Mouse (Mus musculus): ENCODE data around the gene Kiz. TPM values are rescaled to one million over a fixed set of nuclear protein-coding genes. Genes with fewer than 3 reads are reported as not detected.
A peak's percentile ranks its signal among the peaks of the same experiment; 100 is the strongest.

Kiz gene
- polyA plus RNA-seq, 1 experiment from 2014 or later: 23.9 TPM

- WGBS: 89% methylated on average over 7 of the region's 7 CpGs
- Histone ChIP-seq H3K9me3 (no peaks in the 10 kb centered on the region), H3K4me3 (no peak overlapping the region), H3K27me3 (ENCODE audit: insufficient read depth, poor library complexity, severe bottlenecking) (no peaks in the 10 kb centered on the region), H3K27ac (no peak overlapping the region), H3K36me3 (no peaks in the 10 kb centered on the region), H3K4me1 (replicated peaks) (no peaks in the 10 kb centered on the region)
- DNase-seq (ENCODE audit: low spot score): no peak
These were observed 18.3 kb downstream of the Kiz start for GRCm38 (mm10) chr2:146873881-146874441.

GRCm38 (mm10) chr2:146877423-146878098, 21.9 kb downstream of the Kiz start:
- WGBS: 74% methylated on average over 1 of the region's 1 CpGs
- DNase-seq (ENCODE audit: low spot score): no peak
- Histone ChIP-seq H3K27me3 (ENCODE audit: insufficient read depth, poor library complexity, severe bottlenecking) (no peaks in the 10 kb centered on the region), H3K4me1 (replicated peaks) (no peaks in the 10 kb centered on the region), H3K4me3 (no peak overlapping the region), H3K36me3 (no peaks in the 10 kb centered on the region), H3K27ac (no peak overlapping the region), H3K9me3 (no peaks in the 10 kb centered on the region)

- Histone ChIP-seq H3K27ac (no peak overlapping the region), H3K9me3 (no peaks in the 10 kb centered on the region), H3K4me1 (replicated peaks) (no peaks in the 10 kb centered on the region), H3K36me3 (no peaks in the 10 kb centered on the region), H3K4me3 (no peak overlapping the region), H3K27me3 (ENCODE audit: insufficient read depth, poor library complexity, severe bottlenecking) (no peaks in the 10 kb centered on the region)
- 93% methylated on average over 4 of the region's 4 CpGs for WGBS
- DNase-seq (ENCODE audit: low spot score): no peak
These were observed 26.0 kb downstream of the Kiz start for GRCm38 (mm10) chr2:146881623-146882022.

GRCm38 (mm10) chr2:146884291-146884855, 28.7 kb downstream of the Kiz start:
- H3K9me3 ChIP-seq: no peaks in the 10 kb centered on the region
- H3K4me1 ChIP-seq (replicated peaks): no peaks in the 10 kb centered on the region
- H3K36me3 ChIP-seq: peaks cover 5% of the 10 kb centered on the region
- no peaks in the 10 kb centered on the region for H3K27me3 ChIP-seq (ENCODE audit: insufficient read depth, poor library complexity, severe bottlenecking)
- H3K27ac ChIP-seq: no peak overlapping the region
- 74% methylated on average over 8 of the region's 8 CpGs for WGBS
- no peak for DNase-seq (ENCODE audit: low spot score)
- H3K4me3 ChIP-seq: no peak overlapping the region

- no peak overlapping the region for H3K4me3 ChIP-seq
- no peak for DNase-seq (ENCODE audit: low spot score)
- H3K4me1 ChIP-seq (replicated peaks): no peaks in the 10 kb centered on the region
- no peaks in the 10 kb centered on the region for H3K27me3 ChIP-seq (ENCODE audit: insufficient read depth, poor library complexity, severe bottlenecking)
- no peaks in the 10 kb centered on the region for H3K9me3 ChIP-seq
- peaks cover 21% of the 10 kb centered on the region for H3K36me3 ChIP-seq
- 93% methylated on average over 4 of the region's 4 CpGs for WGBS
- H3K27ac ChIP-seq: no peak overlapping the region
These were observed 33.2 kb downstream of the Kiz start for GRCm38 (mm10) chr2:146888786-146889414.

GRCm38 (mm10) chr2:146898977-146899376, 43.3 kb downstream of the Kiz start:
- no peak overlapping the region for H3K27ac ChIP-seq
- no peaks in the 10 kb centered on the region for H3K4me1 ChIP-seq (replicated peaks)
- H3K27me3 ChIP-seq (ENCODE audit: insufficient read depth, poor library complexity, severe bottlenecking): no peaks in the 10 kb centered on the region
- H3K36me3 ChIP-seq: no peaks in the 10 kb centered on the region
- no peak for DNase-seq (ENCODE audit: low spot score)
- H3K9me3 ChIP-seq: no peaks in the 10 kb centered on the region
- H3K4me3 ChIP-seq: no peak overlapping the region

- H3K9me3 ChIP-seq: no peaks in the 10 kb centered on the region
- no peak overlapping the region for H3K4me3 ChIP-seq
- peaks cover 12% of the 10 kb centered on the region for H3K4me1 ChIP-seq (replicated peaks)
- no peak for DNase-seq (ENCODE audit: low spot score)
- H3K27me3 ChIP-seq (ENCODE audit: insufficient read depth, poor library complexity, severe bottlenecking): peaks cover 24% of the 10 kb centered on the region
- H3K36me3 ChIP-seq: no peaks in the 10 kb centered on the region
- no peak overlapping the region for H3K27ac ChIP-seq
- 89% methylated on average over 3 of the region's 3 CpGs for WGBS
These were observed 60.4 kb downstream of the Kiz start for GRCm38 (mm10) chr2:146916085-146916484.

GRCm38 (mm10) chr2:146917770-146918169, 62.1 kb downstream of the Kiz start:
- 81% methylated on average over 3 of the region's 3 CpGs for WGBS
- Histone ChIP-seq H3K36me3 (no peaks in the 10 kb centered on the region), H3K27me3 (ENCODE audit: insufficient read depth, poor library complexity, severe bottlenecking) (peaks cover 30% of the 10 kb centered on the region), H3K9me3 (no peaks in the 10 kb centered on the region), H3K27ac (no peak overlapping the region), H3K4me3 (no peak overlapping the region), H3K4me1 (replicated peaks) (peaks cover 18% of the 10 kb centered on the region)
- no peak for DNase-seq (ENCODE audit: low spot score)

GRCm38 (mm10) chr2:146920375-146921160, 64.9 kb downstream of the Kiz start:
- Histone ChIP-seq H3K27me3 (ENCODE audit: insufficient read depth, poor library complexity, severe bottlenecking) (peaks cover 39% of the 10 kb centered on the region), H3K27ac (peak overlapping the region; percentile 53), H3K4me3 (no peak overlapping the region), H3K36me3 (no peaks in the 10 kb centered on the region), H3K9me3 (no peaks in the 10 kb centered on the region), H3K4me1 (replicated peaks) (peaks cover 22% of the 10 kb centered on the region)
- 8% methylated on average over 8 of the region's 8 CpGs for WGBS
- DNase-seq (ENCODE audit: low spot score): peak; percentile 52

- no peak for DNase-seq (ENCODE audit: low spot score)
- peaks cover 18% of the 10 kb centered on the region for H3K4me1 ChIP-seq (replicated peaks)
- 93% methylated on average over 1 of the region's 1 CpGs for WGBS
- no peak overlapping the region for H3K27ac ChIP-seq
- H3K27me3 ChIP-seq (ENCODE audit: insufficient read depth, poor library complexity, severe bottlenecking): peaks cover 15% of the 10 kb centered on the region; the same call in 1 of the 2 replicates
- H3K9me3 ChIP-seq: no peaks in the 10 kb centered on the region
- no peaks in the 10 kb centered on the region for H3K36me3 ChIP-seq
- no peak overlapping the region for H3K4me3 ChIP-seq
These were observed 69.6 kb downstream of the Kiz start for GRCm38 (mm10) chr2:146925296-146925695.

GRCm38 (mm10) chr2:146925846-146926245, 70.2 kb downstream of the Kiz start:
- H3K27ac ChIP-seq: no peak overlapping the region
- peaks cover 12% of the 10 kb centered on the region for H3K4me1 ChIP-seq (replicated peaks)
- peaks cover 15% of the 10 kb centered on the region; the same call in 1 of the 2 replicates for H3K27me3 ChIP-seq (ENCODE audit: insufficient read depth, poor library complexity, severe bottlenecking)
- no peaks in the 10 kb centered on the region for H3K36me3 ChIP-seq
- WGBS: 92% methylated on average over 4 of the region's 4 CpGs
- no peak overlapping the region for H3K4me3 ChIP-seq
- H3K9me3 ChIP-seq: no peaks in the 10 kb centered on the region
- DNase-seq (ENCODE audit: low spot score): no peak

GRCm38 (mm10) chr2:146948223-146948776, 92.6 kb downstream of the Kiz start:
- H3K9me3 ChIP-seq: no peaks in the 10 kb centered on the region
- 27% methylated on average over 8 of the region's 8 CpGs for WGBS
- H3K4me1 ChIP-seq (replicated peaks): peaks cover 9% of the 10 kb centered on the region; the same call in 1 of the 2 replicates
- no peak overlapping the region for H3K4me3 ChIP-seq
- peaks cover 93% of the 10 kb centered on the region for H3K27me3 ChIP-seq (ENCODE audit: insufficient read depth, poor library complexity, severe bottlenecking)
- no peak for DNase-seq (ENCODE audit: low spot score)
- no peak overlapping the region for H3K27ac ChIP-seq
- no peaks in the 10 kb centered on the region for H3K36me3 ChIP-seq
